Mouse (Mus musculus): Measurements from ENCODE around the gene Tas2r124. TPM values are rescaled to one million over a fixed set of nuclear protein-coding genes. Genes with fewer than 3 reads are reported as not detected.

The Tas2r124 gene
- polyA plus RNA-seq, 1 experiment from 2014 or later: not detected

Other genes with a start within 250 kb of the Tas2r124 start
- gene Prh1, start 184.9 kb upstream of the Tas2r124 start, polyA plus RNA-seq (2014; fragmentation: Nextera tagmentation; extraction: Ambion mirVana): not detected in 2 replicates
- not detected in 2 replicates for gene Prp2, start 158.8 kb upstream of the Tas2r124 start, polyA plus RNA-seq (2014; fragmentation: Nextera tagmentation; extraction: Ambion mirVana)
- gene A630073D07Rik, start 103.2 kb upstream of the Tas2r124 start, polyA plus RNA-seq (2014; fragmentation: Nextera tagmentation; extraction: Ambion mirVana): not detected in 2 replicates
- gene Tas2r120, start 97.8 kb upstream of the Tas2r124 start, polyA plus RNA-seq (2014; fragmentation: Nextera tagmentation; extraction: Ambion mirVana): not detected in 2 replicates
- not detected in 2 replicates for gene Tas2r121, start 53.7 kb upstream of the Tas2r124 start, polyA plus RNA-seq (2014; fragmentation: Nextera tagmentation; extraction: Ambion mirVana)
- not detected in 2 replicates for gene Tas2r122, start 42.8 kb upstream of the Tas2r124 start, polyA plus RNA-seq (2014; fragmentation: Nextera tagmentation; extraction: Ambion mirVana)
- gene Tas2r115, start 16.7 kb upstream of the Tas2r124 start, polyA plus RNA-seq (2014; fragmentation: Nextera tagmentation; extraction: Ambion mirVana): not detected in 2 replicates
- not detected in 2 replicates for gene Tas2r102, start 7.4 kb downstream of the Tas2r124 start, polyA plus RNA-seq (2014; fragmentation: Nextera tagmentation; extraction: Ambion mirVana)
- not detected in 2 replicates for gene Tas2r136, start 23.4 kb downstream of the Tas2r124 start, polyA plus RNA-seq (2014; fragmentation: Nextera tagmentation; extraction: Ambion mirVana)
- gene Tas2r117, start 48.1 kb downstream of the Tas2r124 start, polyA plus RNA-seq (2014; fragmentation: Nextera tagmentation; extraction: Ambion mirVana): not detected in 2 replicates
- gene Tas2r123, start 92.4 kb downstream of the Tas2r124 start, polyA plus RNA-seq (2014; fragmentation: Nextera tagmentation; extraction: Ambion mirVana): not detected in 2 replicates
- gene Tas2r116, start 100.7 kb downstream of the Tas2r124 start, polyA plus RNA-seq (2014; fragmentation: Nextera tagmentation; extraction: Ambion mirVana): not detected in 2 replicates
- gene Tas2r110, start 113.3 kb downstream of the Tas2r124 start, polyA plus RNA-seq (2014; fragmentation: Nextera tagmentation; extraction: Ambion mirVana): not detected in 2 replicates
- not detected in 2 replicates for gene Tas2r113, start 138.3 kb downstream of the Tas2r124 start, polyA plus RNA-seq (2014; fragmentation: Nextera tagmentation; extraction: Ambion mirVana)
- gene Tas2r125, start 154.9 kb downstream of the Tas2r124 start, polyA plus RNA-seq (2014; fragmentation: Nextera tagmentation; extraction: Ambion mirVana): not detected in 2 replicates
- not detected in 2 replicates for gene Tas2r129, start 196.4 kb downstream of the Tas2r124 start, polyA plus RNA-seq (2014; fragmentation: Nextera tagmentation; extraction: Ambion mirVana)
- not detected in 2 replicates for gene Tas2r131, start 203.2 kb downstream of the Tas2r124 start, polyA plus RNA-seq (2014; fragmentation: Nextera tagmentation; extraction: Ambion mirVana)
- gene Tas2r109, start 226.2 kb downstream of the Tas2r124 start, polyA plus RNA-seq (2014; fragmentation: Nextera tagmentation; extraction: Ambion mirVana): not detected in 2 replicates